Mouse (Mus musculus): Measurements from ENCODE around the gene Arhgef2.

- TF ChIP-seq EP300 (IDR thresholded peaks at IDR 0.05; ENCODE audit: low read depth) (no peak), CTCF (IDR thresholded peaks at IDR 0.05; ENCODE audit: low read depth) (no peak)
Observed at GRCm38 (mm10) chr3:88651669-88652618, 46.2 kb downstream of the Arhgef2 start.
